Mouse (Mus musculus): Measurements from ENCODE around the gene Trabd2b. TPM values are rescaled to one million over a fixed set of nuclear protein-coding genes. Genes with fewer than 3 reads are reported as not detected.

The Trabd2b gene
- polyA plus RNA-seq, 1 experiment from 2014 or later: 2.4 TPM

GRCm38 (mm10) chr4:114635889-114636288 is 229.4 kb downstream of the Trabd2b start:
- Histone ChIP-seq H3K27ac (no peak overlapping the region), H3K4me1 (replicated peaks) (no peaks in the 10 kb centered on the region), H3K9me3 (replicated peaks) (no peaks in the 10 kb centered on the region), H3K4me3 (no peak overlapping the region), H3K9ac (no peak overlapping the region), H3K36me3 (no peaks in the 10 kb centered on the region), H3K4me2 (no peak overlapping the region), H3K27me3 (peaks cover 55% of the 10 kb centered on the region)
- 19% methylated on average over 5 of the region's 5 CpGs for WGBS
- ATAC-seq (replicated peaks; ENCODE audit: insufficient number of reproducible peaks, insufficient read depth, low FRiP score, low read depth): no peak

- ATAC-seq (replicated peaks; ENCODE audit: insufficient number of reproducible peaks, insufficient read depth, low FRiP score, low read depth): no peak
- Histone ChIP-seq H3K27me3 (peaks cover 56% of the 10 kb centered on the region), H3K9ac (no peak overlapping the region), H3K9me3 (replicated peaks) (no peaks in the 10 kb centered on the region), H3K36me3 (no peaks in the 10 kb centered on the region), H3K4me2 (no peak overlapping the region), H3K4me3 (no peak overlapping the region), H3K4me1 (replicated peaks) (no peaks in the 10 kb centered on the region), H3K27ac (no peak overlapping the region)
- 90% methylated on average over 1 of the region's 1 CpGs for WGBS
Observed at GRCm38 (mm10) chr4:114636324-114636723, 229.8 kb downstream of the Trabd2b start.

DNA sequence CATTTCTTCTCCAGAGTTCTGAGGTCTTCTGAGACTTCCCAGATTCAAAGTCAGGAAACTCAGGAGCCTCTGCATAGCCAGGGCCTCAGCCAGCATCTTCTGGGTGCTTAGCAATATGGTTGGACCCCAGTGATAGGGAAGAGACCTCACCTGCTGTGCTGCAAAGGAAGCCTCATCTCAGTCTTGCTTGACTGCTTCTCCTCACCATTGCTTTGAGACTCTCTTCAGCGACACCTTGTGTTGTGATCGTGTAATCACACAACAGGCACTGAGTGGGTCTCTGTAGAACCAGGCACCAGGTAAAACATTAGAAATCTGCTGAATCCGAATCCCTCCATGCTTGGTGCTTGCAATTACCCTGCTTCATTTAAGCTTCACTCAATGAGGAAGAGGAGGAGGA is 230.6 kb downstream of the Trabd2b start:
- Histone ChIP-seq H3K4me1 (replicated peaks) (no peaks in the 10 kb centered on the region), H3K27ac (no peak overlapping the region), H3K9me3 (replicated peaks) (no peaks in the 10 kb centered on the region), H3K4me3 (no peak overlapping the region), H3K27me3 (peaks cover 56% of the 10 kb centered on the region), H3K36me3 (no peaks in the 10 kb centered on the region), H3K4me2 (no peak overlapping the region), H3K9ac (no peak overlapping the region)
- WGBS: 11% methylated on average over 3 of the region's 3 CpGs
- ATAC-seq (replicated peaks; ENCODE audit: insufficient number of reproducible peaks, insufficient read depth, low FRiP score, low read depth): no peak

GRCm38 (mm10) chr4:114642469-114642868 is 235.9 kb downstream of the Trabd2b start:
- no peak overlapping the region for H3K4me3 ChIP-seq
- no peaks in the 10 kb centered on the region for H3K36me3 ChIP-seq
- H3K9me3 ChIP-seq (replicated peaks): no peaks in the 10 kb centered on the region
- 0 out of 2 replicates have a peak, but pooled peaks cover 2% of the 10 kb centered on the region for H3K4me1 ChIP-seq (replicated peaks)
- H3K27me3 ChIP-seq: peaks cover 35% of the 10 kb centered on the region
- H3K27ac ChIP-seq: no peak overlapping the region
- no peak for ATAC-seq (replicated peaks; ENCODE audit: insufficient number of reproducible peaks, insufficient read depth, low FRiP score, low read depth)
- H3K9ac ChIP-seq: no peak overlapping the region
- H3K4me2 ChIP-seq: no peak overlapping the region
- 66% methylated on average over 4 of the region's 4 CpGs for WGBS

- Histone ChIP-seq H3K36me3 (no peaks in the 10 kb centered on the region), H3K27me3 (peaks cover 42% of the 10 kb centered on the region), H3K9me3 (replicated peaks) (no peaks in the 10 kb centered on the region), H3K27ac (no peak overlapping the region), H3K4me1 (replicated peaks) (0 out of 2 replicates have a peak, but pooled peaks cover 4% of the 10 kb centered on the region), H3K4me2 (no peak overlapping the region), H3K9ac (no peak overlapping the region), H3K4me3 (no peak overlapping the region)
- ATAC-seq (replicated peaks; ENCODE audit: insufficient number of reproducible peaks, insufficient read depth, low FRiP score, low read depth): no peak
- WGBS: 49% methylated on average over 20 of the region's 20 CpGs
Observed at GRCm38 (mm10) chr4:114643679-114644208, 237.2 kb downstream of the Trabd2b start.

DNA sequence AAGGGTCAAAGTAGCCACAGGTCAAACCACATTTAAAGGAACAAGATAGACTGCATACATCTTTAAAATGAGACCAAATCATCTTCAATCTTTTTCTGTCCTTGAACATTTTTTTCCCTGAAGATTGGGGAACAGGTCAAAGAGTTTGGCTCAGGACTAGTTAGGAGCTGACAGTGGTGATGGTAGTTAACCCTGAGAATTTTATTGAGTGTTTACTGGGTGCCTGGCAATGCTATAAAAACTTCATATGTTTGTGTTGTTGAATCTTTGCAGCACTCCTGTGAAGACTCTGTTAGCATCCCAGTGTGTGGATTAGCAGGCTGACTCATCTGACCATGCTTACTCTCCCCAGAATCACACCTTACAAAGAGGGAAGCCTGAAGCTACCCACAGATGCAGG is 238.8 kb downstream of the Trabd2b start:
- Histone ChIP-seq H3K4me3 (no peak overlapping the region), H3K9me3 (replicated peaks) (no peaks in the 10 kb centered on the region), H3K27ac (no peak overlapping the region), H3K27me3 (peaks cover 45% of the 10 kb centered on the region), H3K36me3 (no peaks in the 10 kb centered on the region), H3K4me2 (no peak overlapping the region), H3K4me1 (replicated peaks) (0 out of 2 replicates have a peak, but pooled peaks cover 4% of the 10 kb centered on the region), H3K9ac (no peak overlapping the region)
- no peak for ATAC-seq (replicated peaks; ENCODE audit: insufficient number of reproducible peaks, insufficient read depth, low FRiP score, low read depth)

DNA sequence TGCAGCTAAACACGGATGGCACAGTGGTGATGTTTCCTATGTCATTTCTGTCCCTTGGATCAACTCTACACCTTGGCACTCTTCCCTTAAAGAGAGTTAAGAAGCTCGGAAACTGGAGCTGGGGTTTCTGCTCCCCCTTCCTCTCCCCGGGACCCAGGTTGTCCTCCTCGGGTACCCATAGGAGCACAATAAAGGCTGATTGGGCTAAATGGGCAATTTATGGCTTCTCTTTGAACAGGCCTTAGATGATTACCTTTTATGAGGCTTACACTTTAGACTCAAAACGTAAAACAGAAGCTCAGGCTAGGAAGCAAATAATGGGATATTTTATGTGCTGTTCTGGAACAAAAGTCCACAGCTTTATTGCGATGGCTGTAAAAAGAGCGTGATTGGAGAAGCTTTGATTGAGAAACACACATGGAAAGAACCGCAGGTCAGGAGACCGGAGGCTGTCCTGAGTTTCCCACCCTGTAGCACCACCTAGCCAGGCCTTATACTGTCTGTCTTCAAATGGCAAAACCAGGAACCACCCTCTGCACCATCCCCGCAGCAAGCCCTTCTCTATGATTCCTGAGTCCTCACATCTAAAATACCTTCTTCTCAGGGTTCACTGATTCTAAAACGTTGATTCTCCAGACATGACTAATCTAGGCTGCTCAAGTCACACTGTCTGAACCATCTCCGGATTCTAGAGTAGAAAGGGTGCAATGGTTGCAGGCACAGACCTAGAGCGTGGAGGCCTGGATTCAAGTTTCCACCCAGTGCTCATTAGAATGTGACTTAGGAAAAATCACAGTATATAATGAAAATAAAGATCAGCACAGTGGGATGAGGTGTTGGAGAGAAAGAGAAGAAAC is 240.5 kb downstream of the Trabd2b start:
- Histone ChIP-seq H3K4me2 (no peak overlapping the region), H3K27me3 (peaks cover 44% of the 10 kb centered on the region), H3K4me3 (no peak overlapping the region), H3K9me3 (replicated peaks) (no peaks in the 10 kb centered on the region), H3K9ac (no peak overlapping the region), H3K36me3 (no peaks in the 10 kb centered on the region), H3K27ac (no peak overlapping the region), H3K4me1 (replicated peaks) (0 out of 2 replicates have a peak, but pooled peaks cover 4% of the 10 kb centered on the region)
- 65% methylated on average over 13 of the region's 13 CpGs for WGBS
- no peak for ATAC-seq (replicated peaks; ENCODE audit: insufficient number of reproducible peaks, insufficient read depth, low FRiP score, low read depth)

DNA sequence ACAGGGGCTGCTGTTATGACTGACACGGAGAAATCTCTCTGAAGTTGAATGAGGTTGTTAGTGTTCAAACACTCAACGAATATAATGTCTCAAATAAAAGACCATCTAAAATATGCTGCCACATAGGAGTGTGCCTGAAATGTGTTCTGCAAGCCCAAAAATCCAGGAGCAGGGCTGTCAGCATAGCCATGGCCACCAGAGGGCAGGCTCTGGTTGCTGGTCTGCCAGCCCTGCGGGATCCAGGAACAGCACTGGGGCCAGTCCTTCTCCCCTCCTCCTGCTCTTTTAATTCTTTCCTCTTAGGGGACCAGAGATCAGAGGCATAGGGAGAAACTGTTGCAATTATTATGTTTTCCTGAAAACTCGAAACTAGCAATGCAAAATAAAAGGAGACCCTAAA is 241.2 kb downstream of the Trabd2b start:
- ATAC-seq (replicated peaks; ENCODE audit: insufficient number of reproducible peaks, insufficient read depth, low FRiP score, low read depth): no peak
- 8% methylated on average over 4 of the region's 4 CpGs for WGBS
- H3K27ac ChIP-seq: no peak overlapping the region
- peaks cover 38% of the 10 kb centered on the region for H3K27me3 ChIP-seq
- H3K4me3 ChIP-seq: no peak overlapping the region
- no peaks in the 10 kb centered on the region for H3K9me3 ChIP-seq (replicated peaks)
- H3K4me2 ChIP-seq: no peak overlapping the region
- no peaks in the 10 kb centered on the region for H3K36me3 ChIP-seq
- 0 out of 2 replicates have a peak, but pooled peaks cover 4% of the 10 kb centered on the region for H3K4me1 ChIP-seq (replicated peaks)
- H3K9ac ChIP-seq: no peak overlapping the region

GRCm38 (mm10) chr4:114648532-114649074 is 242.1 kb downstream of the Trabd2b start:
- ATAC-seq (replicated peaks; ENCODE audit: insufficient number of reproducible peaks, insufficient read depth, low FRiP score, low read depth): no peak
- H3K36me3 ChIP-seq: no peaks in the 10 kb centered on the region
- no peak overlapping the region for H3K4me3 ChIP-seq
- H3K9me3 ChIP-seq (replicated peaks): no peaks in the 10 kb centered on the region
- H3K4me2 ChIP-seq: no peak overlapping the region
- no peak overlapping the region for H3K9ac ChIP-seq
- no peak overlapping the region for H3K27ac ChIP-seq
- peaks cover 37% of the 10 kb centered on the region for H3K27me3 ChIP-seq
- H3K4me1 ChIP-seq (replicated peaks): 0 out of 2 replicates have a peak, but pooled peaks cover 4% of the 10 kb centered on the region
- WGBS: 15% methylated on average over 28 of the region's 28 CpGs

- peaks cover 29% of the 10 kb centered on the region for H3K27me3 ChIP-seq
- H3K27ac ChIP-seq: no peak overlapping the region
- no peak overlapping the region for H3K4me3 ChIP-seq
- no peak overlapping the region for H3K9ac ChIP-seq
- 0 out of 2 replicates have a peak, but pooled peaks have one; percentile 9 for ATAC-seq (replicated peaks; ENCODE audit: insufficient number of reproducible peaks, insufficient read depth, low FRiP score, low read depth)
- no peak overlapping the region for H3K4me2 ChIP-seq
- 0 out of 2 replicates have a peak, but pooled peaks cover 2% of the 10 kb centered on the region for H3K4me1 ChIP-seq (replicated peaks)
- H3K9me3 ChIP-seq (replicated peaks): no peaks in the 10 kb centered on the region
- H3K36me3 ChIP-seq: no peaks in the 10 kb centered on the region
- 67% methylated on average over 6 of the region's 6 CpGs for WGBS
Observed at GRCm38 (mm10) chr4:114650551-114650950, 244.0 kb downstream of the Trabd2b start.

DNA sequence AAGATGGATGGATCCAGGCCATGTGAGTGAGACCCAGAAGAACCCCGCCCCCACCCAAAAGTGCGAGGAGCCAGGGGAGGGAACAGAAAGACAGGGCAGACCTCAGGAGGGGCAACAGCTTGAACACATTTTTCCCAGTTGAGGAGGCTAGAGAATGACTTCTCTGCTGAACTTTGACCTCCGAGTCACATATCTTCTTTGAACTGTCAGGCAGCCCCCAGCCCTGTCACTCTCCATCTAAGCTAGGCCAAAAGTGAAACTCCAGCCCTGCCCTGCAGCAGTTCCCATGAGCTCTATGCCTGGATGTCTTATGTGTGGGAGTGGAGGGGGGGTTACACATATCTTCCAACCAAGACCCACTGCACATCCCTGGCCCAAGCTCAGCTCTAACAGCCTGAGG is 244.5 kb downstream of the Trabd2b start:
- no peak overlapping the region for H3K4me2 ChIP-seq
- 58% methylated on average over 3 of the region's 3 CpGs for WGBS
- H3K27ac ChIP-seq: no peak overlapping the region
- H3K36me3 ChIP-seq: no peaks in the 10 kb centered on the region
- no peak overlapping the region for H3K9ac ChIP-seq
- H3K4me1 ChIP-seq (replicated peaks): 0 out of 2 replicates have a peak, but pooled peaks cover 2% of the 10 kb centered on the region
- H3K27me3 ChIP-seq: peaks cover 29% of the 10 kb centered on the region
- H3K4me3 ChIP-seq: no peak overlapping the region
- no peaks in the 10 kb centered on the region for H3K9me3 ChIP-seq (replicated peaks)
- no peak; the same call in 1 of the 2 replicates for ATAC-seq (replicated peaks; ENCODE audit: insufficient number of reproducible peaks, insufficient read depth, low FRiP score, low read depth)

Measured in heart, embryonic 15.5 days (tissue).